Mouse (Mus musculus): ENCODE measurements around the gene 1110002E22Rik.

The 1110002E22Rik gene

DNA sequence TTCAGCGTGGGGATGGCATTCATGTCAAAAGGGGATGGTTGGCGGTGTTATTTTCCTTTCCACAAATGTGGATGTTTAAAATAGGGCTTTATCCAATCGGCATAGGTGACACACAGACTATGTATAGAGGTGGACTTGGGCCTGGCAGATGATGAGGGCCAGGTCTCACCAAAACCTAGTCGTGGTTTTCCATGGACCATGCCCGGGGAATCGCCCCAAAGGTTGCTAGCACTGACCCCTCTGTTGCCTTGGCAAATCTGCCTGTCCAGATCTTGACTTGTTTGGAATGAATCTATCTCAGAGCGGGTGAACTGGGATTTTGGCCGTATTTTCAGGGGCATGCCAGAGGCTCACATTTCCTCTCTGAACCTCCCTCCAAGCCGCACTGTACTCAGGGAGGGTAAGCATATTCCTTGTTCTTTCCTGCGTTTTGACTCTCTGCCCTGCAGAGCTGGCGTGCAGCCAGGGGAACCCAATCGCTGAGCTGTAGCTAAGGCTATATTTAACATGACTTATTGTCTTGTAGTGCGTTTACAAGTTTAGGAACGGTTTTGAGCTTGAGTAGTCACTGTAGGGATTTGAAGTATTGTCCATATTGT is 1.0 kb upstream of the 1110002E22Rik start:
- DNase-seq (ENCODE audit: low read depth) = no peak

DNA sequence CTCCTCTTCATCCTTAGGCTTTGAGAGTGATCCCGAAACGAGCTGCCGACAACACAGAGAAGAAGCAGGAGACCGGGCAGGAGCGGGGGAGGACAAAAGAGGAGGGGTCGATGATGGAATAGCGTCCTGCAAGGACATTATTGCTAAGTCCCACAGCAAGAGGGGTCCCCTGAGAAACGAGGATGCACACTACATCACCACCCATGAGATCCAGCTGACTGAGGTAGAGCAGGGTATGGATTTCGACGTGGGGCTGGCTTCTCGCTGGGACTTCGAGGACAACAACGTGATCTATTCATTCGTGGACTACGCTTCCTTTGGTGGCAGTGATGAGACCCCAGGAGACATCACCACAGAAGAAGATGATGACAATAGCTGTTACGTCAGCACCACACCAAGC is 1.1 kb downstream of the 1110002E22Rik start:
- no peak for DNase-seq (ENCODE audit: low read depth)

DNA sequence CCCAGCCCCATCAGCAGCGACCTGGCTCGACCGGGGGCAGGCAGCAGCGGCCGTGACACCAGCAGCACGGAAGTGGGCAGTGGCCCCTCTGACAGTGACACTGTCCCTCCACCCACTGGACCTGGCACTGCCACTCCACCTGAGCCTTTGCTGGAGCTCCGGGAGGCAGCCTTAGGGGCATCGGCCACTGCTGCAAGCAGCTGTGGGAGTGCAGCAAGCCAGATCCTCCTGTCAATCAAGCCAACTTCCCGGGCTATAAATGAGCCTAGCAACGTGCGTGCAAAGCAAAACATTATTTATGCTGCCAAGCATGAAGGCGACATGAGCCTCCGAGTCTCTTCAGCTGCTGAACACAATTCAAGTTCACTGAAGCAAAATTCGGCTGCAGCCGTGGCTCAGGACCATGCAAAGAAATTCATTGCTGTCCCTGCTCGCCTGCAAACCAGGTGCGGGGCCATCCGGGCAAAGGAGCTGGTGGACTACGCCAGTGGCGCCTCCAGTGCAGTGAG is 1.6 kb downstream of the 1110002E22Rik start:
- no peak for DNase-seq (ENCODE audit: low read depth)

- DNase-seq (ENCODE audit: low read depth) = no peak
Observed at GRCm38 (mm10) chr3:138067288-138067687, 2.4 kb downstream of the 1110002E22Rik start, which contains the start of gene Gm5105. TSS of gene Gm5105 (minus strand) at chr3:138067388.

DNA sequence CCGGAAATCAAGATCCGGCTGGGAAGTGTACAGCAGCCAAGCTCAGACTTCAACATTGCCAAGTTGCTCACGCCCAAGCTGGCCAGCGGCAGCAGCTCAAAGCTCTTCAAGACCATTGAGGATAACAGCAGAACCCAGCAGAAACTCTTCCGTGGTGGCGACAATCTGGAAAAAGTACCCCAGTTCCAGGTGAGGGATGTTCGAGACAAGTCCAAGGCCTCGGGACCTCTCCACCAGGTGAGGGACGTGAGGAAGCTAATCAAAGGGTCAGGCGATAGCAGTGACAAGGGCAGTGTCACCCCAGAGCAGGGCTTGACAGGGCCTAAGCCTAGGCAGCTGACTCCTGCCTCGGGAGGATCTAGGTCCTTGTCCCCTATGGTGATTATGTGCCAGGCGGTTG is 3.3 kb downstream of the 1110002E22Rik start:
- DNase-seq (ENCODE audit: low read depth) = no peak

DNA sequence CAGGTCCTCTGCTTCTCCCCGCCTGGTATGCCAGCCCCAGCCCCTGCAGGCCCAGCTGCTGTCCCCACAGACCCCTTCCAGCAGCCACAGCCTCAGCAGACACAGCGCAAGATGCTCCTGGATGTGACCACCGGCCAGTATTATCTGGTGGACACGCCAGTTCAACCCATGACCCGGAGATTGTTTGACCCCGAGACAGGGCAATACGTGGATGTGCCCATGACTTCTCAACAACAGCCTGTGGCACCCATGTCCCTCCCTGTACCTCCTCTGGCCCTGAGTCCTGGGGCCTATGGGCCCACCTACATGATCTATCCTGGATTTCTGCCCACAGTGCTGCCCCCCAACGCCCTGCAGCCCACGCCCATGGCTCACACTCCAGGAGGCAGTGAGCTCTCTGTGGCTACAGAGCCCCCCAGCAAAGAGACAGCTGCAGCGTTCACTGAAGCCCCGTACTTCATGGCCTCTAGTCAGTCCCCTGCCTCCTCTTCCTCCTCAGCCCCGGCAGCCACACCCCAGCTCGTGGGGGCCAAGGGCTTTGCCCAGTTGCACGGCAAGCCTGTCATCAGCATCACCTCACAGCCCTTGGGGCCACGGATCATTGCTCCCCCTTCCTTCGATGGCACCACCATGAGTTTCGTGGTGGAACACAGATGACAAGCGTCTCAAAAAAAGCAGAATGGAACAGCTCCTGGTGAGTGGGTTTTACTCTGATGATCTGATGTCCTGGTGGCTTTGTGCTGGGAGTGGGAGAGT is 5.1 kb downstream of the 1110002E22Rik start:
- DNase-seq (ENCODE audit: low read depth) = no peak

GRCm38 (mm10) chr3:138071004-138071403 is 6.2 kb downstream of the 1110002E22Rik start:
- DNase-seq (ENCODE audit: low read depth) = no peak

- DNase-seq (ENCODE audit: low read depth) = no peak
Observed at GRCm38 (mm10) chr3:138071476-138072073, 6.7 kb downstream of the 1110002E22Rik start.

- DNase-seq (ENCODE audit: low read depth) = no peak
Observed at GRCm38 (mm10) chr3:138074214-138074613, 9.4 kb downstream of the 1110002E22Rik start.

- no peak for DNase-seq (ENCODE audit: low read depth)
Observed at GRCm38 (mm10) chr3:138075209-138075608, 10.4 kb downstream of the 1110002E22Rik start.

- DNase-seq (ENCODE audit: low read depth) = no peak
Observed at GRCm38 (mm10) chr3:138077476-138078340, 12.9 kb downstream of the 1110002E22Rik start.

GRCm38 (mm10) chr3:138078701-138079100 is 13.8 kb downstream of the 1110002E22Rik start:
- no peak for DNase-seq (ENCODE audit: low read depth)

DNA sequence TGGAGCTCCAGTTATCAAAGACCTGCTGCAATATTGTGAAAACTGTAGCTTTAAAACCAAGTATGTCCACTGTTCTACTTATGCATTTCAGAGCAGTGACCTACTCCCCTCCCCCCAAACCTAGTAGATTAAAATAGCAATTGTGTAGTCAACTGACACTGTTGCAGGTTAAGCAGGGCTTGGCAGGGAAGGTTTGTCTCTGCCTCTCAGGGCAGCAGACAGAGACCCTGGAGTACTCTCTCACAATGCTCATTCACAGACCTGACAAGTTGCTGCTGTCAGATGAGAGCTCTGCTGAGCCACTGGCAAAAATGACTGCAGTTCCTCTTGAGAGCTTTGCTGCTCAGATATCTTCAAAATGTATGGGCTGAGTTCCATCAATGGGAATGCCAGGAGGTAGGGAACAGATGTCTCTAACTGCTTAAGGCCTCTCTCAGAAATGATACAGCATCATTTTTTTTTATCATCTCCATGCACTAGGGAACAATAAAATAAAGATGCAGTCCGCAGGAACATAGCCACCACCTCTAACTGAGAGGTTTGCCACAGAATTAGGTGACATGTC is 18.3 kb downstream of the 1110002E22Rik start:
- no peak for DNase-seq (ENCODE audit: low read depth)

DNA sequence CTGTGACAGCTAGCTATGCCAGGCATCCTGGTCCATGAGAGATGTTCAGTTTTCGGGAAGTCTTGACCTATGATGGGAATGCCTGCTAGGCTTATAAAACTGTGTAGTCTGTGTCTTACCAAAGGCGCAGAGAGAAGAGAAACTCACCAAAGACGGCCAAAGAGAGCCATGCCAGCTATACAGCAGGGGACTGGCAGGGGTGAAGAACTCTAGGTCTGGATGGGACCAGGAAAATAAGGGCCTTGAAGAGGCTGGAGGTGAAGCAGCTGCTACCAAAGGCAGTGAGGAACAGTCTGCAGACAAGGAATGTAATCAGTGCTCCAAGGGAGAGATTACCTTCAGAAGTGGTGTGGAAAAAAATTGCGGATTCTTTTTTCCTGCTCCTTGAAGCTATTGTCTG is 19.0 kb downstream of the 1110002E22Rik start:
- DNase-seq (ENCODE audit: low read depth) = no peak

GRCm38 (mm10) chr3:138095301-138095700 is 30.4 kb downstream of the 1110002E22Rik start:
- DNase-seq (ENCODE audit: low read depth) = no peak

GRCm38 (mm10) chr3:138095718-138096117 is 30.9 kb downstream of the 1110002E22Rik start:
- DNase-seq (ENCODE audit: low read depth) = no peak

DNA sequence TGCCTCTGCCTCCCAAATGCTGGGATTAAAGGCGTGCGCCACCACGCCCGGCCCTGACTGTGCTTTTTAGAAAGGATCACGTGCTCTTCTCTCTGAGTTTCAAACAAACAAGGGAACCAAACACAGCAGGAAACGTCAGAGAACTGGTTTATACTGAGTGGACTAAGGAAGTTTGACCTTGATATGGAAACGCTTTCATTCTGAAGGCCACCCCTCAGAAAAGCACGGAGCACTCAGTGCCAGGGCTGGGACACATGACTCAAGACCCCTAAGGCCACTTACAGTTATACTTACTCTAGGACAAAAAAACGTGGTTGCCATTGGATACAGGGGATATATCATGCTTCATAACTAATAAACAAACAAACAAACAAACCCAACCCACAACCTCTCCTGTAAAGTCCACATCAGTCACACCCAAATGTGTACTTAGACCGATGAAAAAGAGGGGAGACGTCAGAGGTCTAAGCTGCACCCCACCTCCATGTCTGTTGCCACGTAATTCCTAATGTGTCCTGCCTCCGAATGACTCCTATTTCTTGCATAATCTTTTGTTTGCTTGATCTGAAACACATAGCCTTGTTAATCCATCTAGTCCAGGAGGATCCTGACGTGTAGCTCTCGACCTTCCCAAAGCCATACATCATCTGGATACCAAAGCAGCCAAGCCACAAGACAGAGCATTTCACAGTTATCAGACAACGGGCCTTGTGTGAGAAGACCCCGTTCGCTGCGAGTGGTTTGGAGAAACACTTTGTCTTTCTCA is 31.6 kb downstream of the 1110002E22Rik start:
- no peak for DNase-seq (ENCODE audit: low read depth)

- no peak for DNase-seq (ENCODE audit: low read depth)
Observed at GRCm38 (mm10) chr3:138097718-138098117, 32.9 kb downstream of the 1110002E22Rik start.

- no peak for DNase-seq (ENCODE audit: low read depth)
Observed at GRCm38 (mm10) chr3:138101936-138102335, 37.1 kb downstream of the 1110002E22Rik start.

DNA sequence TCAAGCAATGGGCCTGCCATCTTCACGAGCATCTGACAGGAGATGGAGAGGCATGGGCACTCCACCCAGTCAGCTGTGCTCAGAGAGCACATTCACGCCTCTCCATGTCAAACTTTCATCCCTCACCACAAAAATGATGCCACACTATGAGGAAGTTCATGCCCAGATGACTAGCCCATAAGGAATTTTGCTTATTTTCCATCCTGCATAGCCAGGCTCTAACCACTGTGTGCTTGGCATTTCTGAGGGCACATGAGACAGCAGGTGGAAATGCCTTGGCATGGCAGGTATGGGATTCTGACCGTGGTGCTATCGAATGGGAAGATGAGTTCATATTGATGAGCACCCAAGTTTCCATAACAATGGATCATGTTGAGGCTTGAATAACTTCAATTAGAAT is 38.8 kb downstream of the 1110002E22Rik start:
- no peak for DNase-seq (ENCODE audit: low read depth)

DNA sequence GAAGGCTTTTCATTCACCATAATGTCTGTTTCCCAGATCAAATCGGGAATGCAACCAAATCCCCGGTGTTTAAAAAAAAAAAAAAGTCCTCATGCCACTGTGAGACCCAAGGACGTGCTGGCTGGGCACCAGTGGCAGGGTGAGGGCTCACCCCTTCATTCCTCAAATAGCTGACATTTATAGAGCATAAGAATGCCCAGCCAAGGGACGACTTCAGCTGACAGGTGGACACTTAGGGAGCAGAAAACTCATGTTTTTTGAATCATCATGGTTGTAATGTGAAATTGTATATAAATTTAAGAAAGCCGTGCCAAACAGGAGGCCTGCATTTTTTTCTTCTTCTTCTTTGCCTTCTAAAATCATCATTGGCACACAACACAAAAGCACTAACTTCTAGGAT is 40.2 kb downstream of the 1110002E22Rik start:
- no peak for DNase-seq (ENCODE audit: low read depth)
